Mouse (Mus musculus) ovary, postnatal 10 days (tissue): ENCODE results near the gene Bmp4.

ENCODE experiments used
- DNase-seq: peaks from one replicate; pipeline ENCODE4 v3.0.0; 2022; ENCODE audit warnings: low spot score

The Bmp4 gene

GRCm38 (mm10) chr14:46385701-46386477, 4.6 kb downstream of the Bmp4 start:
- DNase-seq, result no peak

- DNase-seq, result no peak
Observed at GRCm38 (mm10) chr14:46384946-46385691, 5.3 kb downstream of the Bmp4 start.

GRCm38 (mm10) chr14:46381457-46381856, 9.0 kb downstream of the Bmp4 start:
- DNase-seq, result no peak

- DNase-seq, result no peak
Observed at GRCm38 (mm10) chr14:46380286-46380721, 10.2 kb downstream of the Bmp4 start.

GRCm38 (mm10) chr14:46379285-46379684, 11.2 kb downstream of the Bmp4 start, which contains the start of gene Gm15217:
TSS of gene Gm15217 (plus strand) at chr14:46379414.
- no peak for DNase-seq

- DNase-seq, result no peak
Observed at GRCm38 (mm10) chr14:46375796-46376195, 14.7 kb downstream of the Bmp4 start.

- no peak for DNase-seq
Observed at GRCm38 (mm10) chr14:46372452-46372851, 18.0 kb downstream of the Bmp4 start.

- no peak for DNase-seq
Observed at GRCm38 (mm10) chr14:46363209-46363608, 27.3 kb downstream of the Bmp4 start.

GRCm38 (mm10) chr14:46357696-46358095, 32.8 kb downstream of the Bmp4 start:
- DNase-seq, result no peak

GRCm38 (mm10) chr14:46357286-46357685, 33.2 kb downstream of the Bmp4 start:
- DNase-seq, result no peak

- no peak for DNase-seq
Observed at GRCm38 (mm10) chr14:46344750-46345149, 45.7 kb downstream of the Bmp4 start.

- DNase-seq, result no peak
Observed at GRCm38 (mm10) chr14:46338801-46339200, 51.7 kb downstream of the Bmp4 start.
